Mouse (Mus musculus) midbrain, embryonic 16.5 days (tissue): ENCODE data around the gene Unc50. TPM values are rescaled to one million over a fixed set of nuclear protein-coding genes. Genes with fewer than 3 reads are reported as not detected.

Experiments used
- ATAC-seq: fragments of 200-750 bp; cut with Nextera tagmentation; 2 replicates; pipeline ENCODE4 v1.8.0; 2017; ENCODE audit warnings: moderate TSS enrichment
- H3K27ac ChIP-seq: fragments of 300-500 bp; sonication (generic); 2 replicates; pipeline ENCODE4 v1.5.1; 2014; ENCODE audit warnings: mild to moderate bottlenecking, low read length, mixed read lengths
- H3K27me3 ChIP-seq: fragments of 300-500 bp; sonication (generic); 2 replicates; pipeline ENCODE4 v1.6.1; 2014; ENCODE audit warnings: low read depth, low read length, mixed read lengths; ENCODE audit not compliant: control insufficient read depth, insufficient read depth
- H3K36me3 ChIP-seq: fragments of 300-500 bp; sonication (generic); 2 replicates; pipeline ENCODE4 v1.6.1; 2014; ENCODE audit warnings: mild to moderate bottlenecking, low read length, moderate library complexity, mixed read lengths; ENCODE audit not compliant: control insufficient read depth, insufficient read depth
- H3K4me1 ChIP-seq: fragments of 300-500 bp; sonication (generic); 2 replicates; pipeline ENCODE4 v1.6.1; 2014; ENCODE audit warnings: mild to moderate bottlenecking, low read length, mixed read lengths; ENCODE audit not compliant: control insufficient read depth, insufficient read depth
- H3K4me2 ChIP-seq: fragments of 300-500 bp; sonication (generic); 2 replicates; pipeline ENCODE4 v1.6.1; 2014; ENCODE audit warnings: mild to moderate bottlenecking, low read length, mixed read lengths
- H3K4me3 ChIP-seq: fragments of 300-500 bp; sonication (generic); 2 replicates; pipeline ENCODE4 v1.5.1; 2014; ENCODE audit warnings: low read depth, mild to moderate bottlenecking, low read length, moderate library complexity, mixed read lengths
- H3K9ac ChIP-seq: fragments of 300-500 bp; sonication (generic); 2 replicates; pipeline ENCODE4 v1.6.1; 2014; ENCODE audit warnings: low read depth, low read length, mixed read lengths
- H3K9me3 ChIP-seq: fragments of 300-500 bp; sonication (generic); replicated peaks from 2 replicates; pipeline ENCODE4 v1.6.1; 2014; ENCODE audit warnings: mild to moderate bottlenecking, low read length, mixed read lengths; ENCODE audit not compliant: control insufficient read depth, poor library complexity, severe bottlenecking
- WGBS: fragments of 180-500 bp; shearing (Covaris S2); extraction: QIAGEN DNeasy Blood & Tissue Kit; methylation state at CpG from one replicate; pipeline ENCODE4 v1.1.7; 2014; 5-methylcytosine and 5-hydroxymethylcytosine counted together
- polyA plus RNA-seq: library from polyadenylated mRNA; unstranded; fragments of >200 nt; fragmentation: Nextera tagmentation; extraction: Ambion mirVana; gene quantifications from 2 replicates; pipeline ENCODE4 v1.2.1, GENCODE M21; 2015

Unc50 gene
- polyA plus RNA-seq, 1 experiment from 2014 or later = 119 TPM

- no peaks in the 10 kb centered on the region for H3K9me3 ChIP-seq
- no peaks in the 10 kb centered on the region for H3K27me3 ChIP-seq
- H3K4me1 ChIP-seq = no peaks in the 10 kb centered on the region
- no peak overlapping the region for H3K4me2 ChIP-seq
- no peak overlapping the region for H3K27ac ChIP-seq
- no peak for ATAC-seq
- H3K36me3 ChIP-seq = no peaks in the 10 kb centered on the region
- H3K9ac ChIP-seq = no peak overlapping the region
- 86% methylated on average over 4 of the region's 4 CpGs for WGBS
- no peak overlapping the region for H3K4me3 ChIP-seq
Measured at GRCm38 (mm10) chr1:37467806-37468205, 37.9 kb downstream of the Unc50 start.

GRCm38 (mm10) chr1:37469007-37469406 lies 39.1 kb downstream of the Unc50 start:
- no peaks in the 10 kb centered on the region for H3K4me1 ChIP-seq
- no peak overlapping the region for H3K4me3 ChIP-seq
- H3K4me2 ChIP-seq = no peak overlapping the region
- H3K27ac ChIP-seq = no peak overlapping the region
- WGBS = 95% methylated on average over 5 of the region's 5 CpGs
- no peaks in the 10 kb centered on the region for H3K9me3 ChIP-seq
- H3K36me3 ChIP-seq = no peaks in the 10 kb centered on the region
- H3K9ac ChIP-seq = no peak overlapping the region
- ATAC-seq = no peak
- no peaks in the 10 kb centered on the region for H3K27me3 ChIP-seq

- H3K27ac ChIP-seq = no peak overlapping the region
- H3K4me2 ChIP-seq = no peak overlapping the region
- no peak overlapping the region for H3K4me3 ChIP-seq
- ATAC-seq = no peak
- no peaks in the 10 kb centered on the region for H3K27me3 ChIP-seq
- no peaks in the 10 kb centered on the region for H3K4me1 ChIP-seq
- no peak overlapping the region for H3K9ac ChIP-seq
- WGBS = 83% methylated on average over 6 of the region's 6 CpGs
- H3K36me3 ChIP-seq = no peaks in the 10 kb centered on the region
- H3K9me3 ChIP-seq = no peaks in the 10 kb centered on the region
Measured at GRCm38 (mm10) chr1:37471179-37472148, 41.5 kb downstream of the Unc50 start.

- H3K27me3 ChIP-seq = no peaks in the 10 kb centered on the region
- no peaks in the 10 kb centered on the region for H3K9me3 ChIP-seq
- H3K9ac ChIP-seq = no peak overlapping the region
- H3K4me2 ChIP-seq = no peak overlapping the region
- no peak overlapping the region for H3K27ac ChIP-seq
- ATAC-seq = no peak
- no peak overlapping the region for H3K4me3 ChIP-seq
- H3K36me3 ChIP-seq = no peaks in the 10 kb centered on the region
- 90% methylated on average over 10 of the region's 10 CpGs for WGBS
- no peaks in the 10 kb centered on the region for H3K4me1 ChIP-seq
Measured at GRCm38 (mm10) chr1:37473251-37473650, 43.3 kb downstream of the Unc50 start.

GRCm38 (mm10) chr1:37474046-37474445 lies 44.1 kb downstream of the Unc50 start:
- H3K4me3 ChIP-seq = no peak overlapping the region
- no peak for ATAC-seq
- H3K9ac ChIP-seq = no peak overlapping the region
- 0 out of 2 replicates have a peak, but pooled peaks cover 2% of the 10 kb centered on the region for H3K4me1 ChIP-seq
- H3K27me3 ChIP-seq = no peaks in the 10 kb centered on the region
- 79% methylated on average over 8 of the region's 8 CpGs for WGBS
- H3K9me3 ChIP-seq = no peaks in the 10 kb centered on the region
- no peaks in the 10 kb centered on the region for H3K36me3 ChIP-seq
- H3K27ac ChIP-seq = no peak overlapping the region
- H3K4me2 ChIP-seq = no peak overlapping the region

- Histone ChIP-seq H3K27ac (no peak overlapping the region), H3K27me3 (no peaks in the 10 kb centered on the region), H3K36me3 (no peaks in the 10 kb centered on the region), H3K9ac (no peak overlapping the region), H3K4me2 (no peak overlapping the region), H3K9me3 (no peaks in the 10 kb centered on the region), H3K4me1 (0 out of 2 replicates have a peak, but pooled peaks cover 2% of the 10 kb centered on the region), H3K4me3 (no peak overlapping the region)
- no peak for ATAC-seq
- 95% methylated on average over 6 of the region's 6 CpGs for WGBS
Measured at GRCm38 (mm10) chr1:37474634-37475190, 44.8 kb downstream of the Unc50 start.

GRCm38 (mm10) chr1:37475312-37475711 lies 45.4 kb downstream of the Unc50 start:
- no peak overlapping the region for H3K4me2 ChIP-seq
- H3K4me1 ChIP-seq = 0 out of 2 replicates have a peak, but pooled peaks cover 2% of the 10 kb centered on the region
- 89% methylated on average over 3 of the region's 3 CpGs for WGBS
- H3K27ac ChIP-seq = no peak overlapping the region
- no peaks in the 10 kb centered on the region for H3K36me3 ChIP-seq
- H3K9ac ChIP-seq = no peak overlapping the region
- no peaks in the 10 kb centered on the region for H3K27me3 ChIP-seq
- H3K4me3 ChIP-seq = no peak overlapping the region
- H3K9me3 ChIP-seq = no peaks in the 10 kb centered on the region
- ATAC-seq = no peak

GRCm38 (mm10) chr1:37477250-37477649 lies 47.3 kb downstream of the Unc50 start:
- Histone ChIP-seq H3K27ac (no peak overlapping the region), H3K27me3 (no peaks in the 10 kb centered on the region), H3K9ac (no peak overlapping the region), H3K9me3 (no peaks in the 10 kb centered on the region), H3K4me1 (0 out of 2 replicates have a peak, but pooled peaks cover 2% of the 10 kb centered on the region), H3K4me2 (no peak overlapping the region), H3K36me3 (no peaks in the 10 kb centered on the region), H3K4me3 (no peak overlapping the region)
- no peak for ATAC-seq
- WGBS = 94% methylated on average over 5 of the region's 5 CpGs

- Histone ChIP-seq H3K9me3 (no peaks in the 10 kb centered on the region), H3K27me3 (no peaks in the 10 kb centered on the region), H3K4me2 (no peak overlapping the region), H3K4me3 (no peak overlapping the region), H3K4me1 (0 out of 2 replicates have a peak, but pooled peaks cover 2% of the 10 kb centered on the region), H3K36me3 (no peaks in the 10 kb centered on the region), H3K9ac (no peak overlapping the region), H3K27ac (no peak overlapping the region)
- WGBS = 76% methylated on average over 5 of the region's 5 CpGs
- no peak for ATAC-seq
Measured at GRCm38 (mm10) chr1:37477928-37478327, 48.0 kb downstream of the Unc50 start.
